Mouse (Mus musculus): ENCODE results near the gene Rab44.

The Rab44 gene

DNA sequence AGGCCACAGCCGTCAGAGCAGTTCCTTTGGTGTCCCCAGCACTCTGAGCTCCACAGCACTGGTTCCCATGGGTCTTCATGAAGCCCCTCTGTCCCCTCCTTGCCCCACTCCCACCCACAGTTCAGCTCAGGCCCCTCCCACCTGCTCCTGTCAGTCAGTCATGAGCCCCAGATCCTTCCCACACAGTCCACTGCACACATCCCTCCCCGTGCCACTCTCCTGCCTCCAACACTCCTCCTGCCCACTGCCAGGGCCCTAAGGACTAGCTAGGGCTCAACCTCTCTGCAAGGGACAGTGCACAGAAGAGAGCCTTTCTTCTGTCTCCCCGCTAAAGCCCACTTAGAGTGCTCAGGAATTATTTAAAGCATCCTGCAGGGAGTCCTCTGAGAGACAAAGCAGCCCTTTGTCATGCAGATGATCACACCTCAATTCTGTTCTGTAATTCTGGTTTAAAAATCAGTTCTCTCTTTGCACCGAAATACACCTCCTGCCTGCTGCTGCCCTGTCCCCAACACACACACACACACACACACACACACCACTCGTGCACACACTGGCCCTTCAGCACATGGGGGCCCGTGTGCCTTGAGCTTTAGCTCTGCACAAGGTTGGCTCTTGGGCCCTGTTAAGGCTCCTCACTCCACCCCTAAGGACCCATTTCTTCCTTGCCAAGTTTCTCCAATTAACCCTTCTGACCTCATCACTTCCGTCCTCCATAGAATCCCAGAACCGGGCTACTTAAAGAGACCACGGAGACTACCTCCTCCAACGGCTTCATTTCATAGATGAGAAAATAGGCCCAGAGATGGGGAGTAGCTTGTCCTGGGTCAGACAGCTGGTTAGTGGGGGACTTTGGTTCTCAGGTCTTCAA lies 73.3 kb downstream of the Rab44 start:
- no peak for ATAC-seq (ENCODE audit: insufficient number of reproducible peaks, low FRiP score, low TSS enrichment)

DNA sequence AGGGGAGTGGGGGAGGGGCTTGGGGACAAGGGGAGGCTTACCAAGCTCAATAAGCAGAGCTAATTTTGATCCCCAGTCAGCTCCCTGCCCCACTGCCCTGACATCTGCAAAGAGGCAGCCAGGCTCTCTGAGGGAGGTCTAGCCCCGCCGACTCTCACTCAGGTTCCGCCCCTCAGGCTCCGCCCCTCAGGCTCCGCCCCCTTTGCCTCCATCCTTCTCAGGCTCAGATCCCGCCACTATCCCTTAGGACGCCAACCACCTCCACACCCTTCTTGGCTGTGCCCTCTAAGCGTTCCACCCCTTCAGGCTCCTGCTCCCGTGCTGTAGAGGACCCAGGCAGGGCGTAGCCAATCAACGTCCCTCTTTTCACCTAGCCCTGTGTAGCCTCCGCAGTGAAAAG lies 75.0 kb downstream of the Rab44 start:
- ATAC-seq (ENCODE audit: insufficient number of reproducible peaks, low FRiP score, low TSS enrichment): no peak

DNA sequence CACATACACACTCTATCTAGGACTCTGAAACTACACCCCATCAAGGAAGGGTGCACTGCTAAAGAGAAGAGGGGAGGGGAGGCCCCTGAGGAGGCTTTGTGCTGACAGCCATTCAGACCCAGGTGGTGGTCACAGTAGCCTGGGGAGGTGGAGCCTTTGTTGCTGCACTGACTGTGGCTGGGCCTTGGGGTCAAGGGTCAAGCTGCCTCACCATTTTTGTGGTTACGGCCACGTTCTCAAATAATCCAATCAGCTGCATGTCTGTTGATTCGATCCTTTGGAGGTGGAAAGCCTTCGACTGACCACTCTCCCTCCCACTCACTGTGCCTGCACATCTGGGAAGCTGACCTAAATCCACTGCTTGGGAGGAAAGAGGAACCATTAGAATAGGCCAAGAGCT lies 81.6 kb downstream of the Rab44 start:
- no peak for ATAC-seq (ENCODE audit: insufficient number of reproducible peaks, low FRiP score, low TSS enrichment)
